Mouse (Mus musculus) embryo, embryonic 10 days (tissue): Measurements from ENCODE around the gene Nudt14.

Experiments
- DNase-seq: peaks from one replicate; pipeline ENCODE4 v3.0.0-alpha.2; 2015; ENCODE audit warnings: low spot score

Nudt14 gene

GRCm38 (mm10) chr12:112950040-112950760 lies 8.3 kb upstream of the Nudt14 start:
- peak; percentile 95 for DNase-seq

DNA sequence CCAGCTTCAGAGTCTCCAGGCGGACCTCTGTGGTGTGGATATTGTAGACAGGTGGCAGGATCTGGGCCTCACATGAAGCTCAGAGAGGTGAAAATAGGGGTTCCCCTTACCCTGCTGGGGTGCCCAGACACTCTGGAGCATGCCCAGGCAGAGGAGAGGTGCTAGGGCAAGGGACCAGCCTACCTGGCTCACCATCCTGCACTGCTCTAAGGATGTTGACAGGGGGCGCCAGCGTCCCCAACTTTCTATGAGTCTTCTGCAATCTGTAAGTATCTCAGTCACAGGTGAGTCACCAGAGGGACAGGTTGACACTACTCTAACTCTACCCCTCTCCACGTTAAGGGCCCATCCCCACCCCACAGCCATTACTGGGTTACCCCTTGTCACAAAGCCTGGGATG lies 5.4 kb upstream of the Nudt14 start:
- DNase-seq = peak; percentile 48

- DNase-seq = no peak
These were observed 1.7 kb upstream of the Nudt14 start for GRCm38 (mm10) chr12:112943669-112944068.

DNA sequence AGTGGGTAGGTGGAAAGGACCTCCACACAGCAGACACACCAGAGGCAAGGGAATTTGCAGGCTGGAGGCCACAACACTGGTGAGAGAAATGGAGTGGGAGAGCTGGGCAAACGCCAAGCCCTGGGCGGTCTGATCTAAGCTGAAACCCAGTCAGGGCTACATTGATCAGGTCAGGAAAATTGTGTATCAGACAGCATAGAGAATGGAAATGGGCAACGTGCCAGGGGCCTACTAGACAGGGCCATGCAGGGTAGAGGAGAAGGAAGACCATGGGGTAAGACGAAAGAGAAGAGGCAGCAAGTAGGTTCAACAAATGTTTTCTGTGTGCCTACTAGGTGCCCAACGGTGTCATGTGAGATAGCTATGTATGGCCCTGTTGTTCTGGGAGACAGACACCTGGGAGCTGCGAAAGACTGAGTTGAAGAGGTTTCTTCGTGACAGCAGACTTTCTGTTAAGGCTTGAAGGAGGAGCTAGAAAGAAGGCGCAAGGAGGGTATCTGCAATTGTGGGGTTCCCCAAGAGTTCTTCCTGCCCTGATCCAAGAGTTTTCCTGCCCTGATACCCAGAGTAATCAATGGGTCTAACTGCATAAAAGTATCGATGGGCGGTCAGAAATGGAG lies 658 bp downstream of the Nudt14 start:
- DNase-seq = no peak

GRCm38 (mm10) chr12:112940710-112941109 lies 1.2 kb downstream of the Nudt14 start:
- no peak for DNase-seq

- no peak for DNase-seq
These were observed 1.7 kb downstream of the Nudt14 start for GRCm38 (mm10) chr12:112940238-112940637.

- peak; percentile 78 for DNase-seq
These were observed 2.9 kb downstream of the Nudt14 start for GRCm38 (mm10) chr12:112938873-112939565.

GRCm38 (mm10) chr12:112938366-112938765 lies 3.6 kb downstream of the Nudt14 start:
- no peak for DNase-seq

DNA sequence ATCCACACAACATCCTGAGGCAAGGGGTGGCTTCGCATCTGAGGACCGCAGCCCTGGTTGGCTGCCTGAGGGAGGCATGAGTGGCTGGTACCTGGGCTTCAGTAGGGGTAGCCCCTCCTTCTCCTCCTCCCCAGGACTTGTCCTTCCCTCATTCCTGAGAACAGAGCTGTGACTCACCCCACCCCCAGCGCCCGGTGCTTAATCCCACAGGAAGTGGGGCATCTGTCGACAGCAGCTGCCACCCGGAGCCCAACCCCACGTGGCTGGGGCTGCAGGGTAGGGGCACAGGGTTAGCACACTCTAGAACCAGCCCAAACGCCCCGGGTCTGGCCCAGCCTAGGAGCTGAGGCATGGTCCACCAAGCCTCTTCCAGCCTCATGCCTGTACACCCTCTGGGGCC lies 4.0 kb downstream of the Nudt14 start:
- DNase-seq = no peak

- no peak for DNase-seq
These were observed 9.3 kb downstream of the Nudt14 start for GRCm38 (mm10) chr12:112932647-112933046.

DNA sequence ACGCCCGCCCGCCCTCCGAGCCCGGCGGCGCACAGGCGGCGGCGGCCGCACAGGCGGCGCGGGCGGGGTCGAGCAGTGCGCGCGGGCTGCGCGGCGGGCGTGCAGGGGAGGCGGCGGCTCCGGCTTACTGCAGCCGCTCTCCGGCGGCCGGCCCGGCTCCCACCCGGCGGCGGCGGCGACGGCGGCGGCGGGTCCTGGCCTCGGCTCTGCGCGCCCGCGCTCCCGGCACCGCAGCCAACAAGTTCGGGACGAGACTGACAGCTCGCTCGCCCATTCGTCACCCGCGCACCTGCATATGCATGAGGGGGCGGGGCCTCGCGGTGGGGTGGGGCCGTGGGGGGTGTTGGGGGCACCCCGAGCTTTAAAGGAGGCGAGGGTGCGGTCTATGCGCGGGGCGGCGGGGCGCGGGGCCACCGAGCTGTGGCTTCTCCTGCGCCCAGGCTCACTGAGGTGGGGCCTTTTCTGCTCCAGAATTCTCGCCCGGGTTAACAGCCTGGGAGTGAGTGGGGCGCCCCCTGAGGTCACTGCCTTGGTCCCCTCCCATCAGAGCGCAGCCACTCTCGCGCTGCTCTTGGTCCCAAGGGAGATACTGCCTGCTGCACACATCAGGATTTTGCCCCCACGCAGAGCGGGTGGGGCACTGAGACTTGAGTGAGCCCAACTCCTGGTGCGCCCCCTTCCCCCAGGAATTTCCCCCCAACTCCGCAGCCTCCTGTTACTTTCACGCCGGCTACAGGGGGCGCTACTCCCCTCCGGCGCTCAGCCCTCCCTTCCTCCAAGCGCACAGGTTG lies 12.2 kb downstream of the Nudt14 start, which contains the start of gene Jag2:
TSS of gene Jag2 (minus strand) at position 215 of the 791 bp plus-strand sequence.
- DNase-seq = peak; percentile 70

GRCm38 (mm10) chr12:112928401-112929241 lies 13.3 kb downstream of the Nudt14 start:
- DNase-seq = peak; percentile 61

- DNase-seq = no peak
These were observed 14.7 kb downstream of the Nudt14 start for GRCm38 (mm10) chr12:112927265-112927664.

DNA sequence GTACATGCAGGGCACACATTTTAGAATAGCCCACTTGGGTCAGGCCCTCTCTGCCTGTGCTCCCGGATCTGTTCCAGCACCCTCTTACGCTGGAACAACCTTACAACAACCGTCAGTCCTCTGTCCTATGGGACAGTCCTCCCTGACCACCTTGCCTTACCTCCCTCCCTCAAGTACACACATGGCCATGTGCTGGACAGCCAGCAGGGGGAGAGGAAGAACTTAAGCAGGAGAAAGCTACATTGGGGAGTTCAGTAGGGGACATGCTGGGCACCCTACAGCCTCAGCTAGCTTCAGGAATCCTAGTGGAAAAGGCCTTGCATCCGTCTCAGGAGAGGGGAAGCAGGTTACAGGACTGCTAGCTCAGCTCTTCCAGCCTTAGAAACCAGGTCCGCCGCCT lies 16.0 kb downstream of the Nudt14 start:
- no peak for DNase-seq

DNA sequence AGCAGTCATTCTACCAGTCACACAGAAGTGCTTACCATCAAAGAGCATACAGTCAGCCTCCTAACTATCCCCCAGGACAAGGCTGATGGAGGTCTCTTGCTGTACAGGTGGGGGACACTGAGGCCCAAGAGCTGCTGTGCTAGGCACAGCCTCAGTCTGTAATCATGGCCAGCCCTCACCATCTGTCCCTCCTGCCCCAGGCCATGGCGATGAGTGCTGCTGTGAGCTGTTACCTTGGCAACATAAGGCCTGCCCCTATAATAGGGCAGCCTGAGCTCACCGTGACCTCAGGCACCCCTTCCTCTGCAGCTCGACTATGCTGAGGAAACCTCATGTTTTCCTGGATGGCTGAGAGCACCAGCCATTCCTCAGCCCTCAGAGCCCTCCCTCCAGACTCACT lies 19.4 kb downstream of the Nudt14 start:
- DNase-seq = peak; percentile 55

DNA sequence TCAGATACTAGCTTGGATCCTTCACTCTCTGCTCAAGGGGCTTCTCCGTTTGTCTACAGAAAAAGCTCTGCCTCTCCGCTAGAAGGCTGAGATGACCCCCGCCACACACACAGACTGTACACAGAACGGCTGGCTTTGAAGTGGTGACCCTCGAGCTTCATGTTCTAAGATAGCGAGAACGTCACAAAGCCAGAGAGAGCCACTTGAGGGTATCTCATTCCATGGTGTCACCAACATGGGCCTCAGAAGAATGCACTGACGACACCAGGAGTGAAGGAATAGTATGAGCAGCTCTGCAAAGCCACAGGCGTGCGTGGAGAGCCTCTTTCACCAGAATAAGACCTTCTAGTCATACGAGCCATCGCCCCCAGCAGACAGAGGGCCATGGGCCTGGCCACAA lies 20.4 kb downstream of the Nudt14 start:
- no peak for DNase-seq

DNA sequence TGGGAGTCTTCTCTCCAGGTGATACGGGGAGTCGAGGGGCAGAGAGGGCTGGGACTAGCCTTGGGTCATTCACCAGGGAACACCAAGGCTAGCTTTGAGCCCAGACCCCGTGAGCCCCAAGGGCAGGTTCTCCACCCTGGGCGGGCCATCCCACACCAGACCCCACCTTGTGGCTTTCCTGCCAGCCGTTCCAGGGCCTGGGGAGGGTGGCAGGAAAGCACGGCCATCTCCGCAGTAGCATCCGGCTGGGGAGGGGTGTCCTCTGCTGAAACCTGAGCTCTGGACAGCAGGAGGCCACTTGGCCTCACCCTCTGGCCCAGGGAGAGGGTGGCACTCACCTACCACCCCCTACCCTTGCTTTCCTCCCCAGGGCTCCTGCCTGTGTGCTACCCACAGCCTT lies 24.0 kb downstream of the Nudt14 start:
- no peak for DNase-seq

DNA sequence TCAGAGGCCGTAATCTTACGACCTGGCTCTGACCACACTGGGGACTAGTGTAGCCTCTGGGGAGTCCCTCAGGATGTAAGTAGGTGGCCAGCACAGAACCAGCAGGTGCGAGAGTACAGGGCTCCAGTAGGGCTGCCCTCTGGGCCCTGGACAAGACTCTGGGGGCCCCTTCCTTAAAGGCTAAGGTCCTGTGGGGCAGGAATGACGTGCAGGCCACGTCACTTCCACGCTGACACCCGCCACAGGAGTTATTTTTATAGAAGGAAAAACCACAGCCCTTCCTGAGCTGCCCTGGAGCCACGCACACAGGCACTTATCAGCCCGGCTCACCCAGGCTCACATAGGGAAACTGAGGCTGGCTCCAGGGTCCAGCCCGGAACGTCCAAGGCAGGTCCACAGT lies 24.4 kb downstream of the Nudt14 start:
- no peak for DNase-seq

GRCm38 (mm10) chr12:112916698-112917400 lies 25.1 kb downstream of the Nudt14 start:
- DNase-seq = no peak

DNA sequence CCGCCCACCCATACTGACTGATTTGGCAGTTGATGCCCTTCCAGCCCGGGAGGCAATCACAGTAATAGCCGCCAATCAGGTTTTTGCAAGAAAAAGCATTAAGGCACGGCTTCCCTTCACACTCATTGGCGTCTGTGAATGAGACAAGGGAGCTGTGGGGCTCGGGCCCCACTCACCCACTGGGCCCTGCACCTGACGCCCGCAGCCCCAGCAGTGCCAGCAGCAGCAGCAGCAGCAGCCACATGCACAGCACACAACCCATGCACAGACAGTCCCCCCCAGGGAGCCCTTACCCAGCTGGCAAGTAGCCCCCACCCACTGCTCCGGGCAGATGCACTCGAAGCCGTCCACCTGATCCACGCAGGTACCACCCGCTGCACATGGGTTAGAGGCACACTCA lies 26.3 kb downstream of the Nudt14 start:
- no peak for DNase-seq

- DNase-seq = no peak
These were observed 27.4 kb downstream of the Nudt14 start for GRCm38 (mm10) chr12:112914527-112914926.
